Comparison of ENCODE assay signal across 21 mouse cellular contexts in genomic region chr17:84176446-84176845, GRCm38 (mm10). TPM values are rescaled to one million over a fixed set of nuclear protein-coding genes. Genes with fewer than 3 reads are reported as not detected.
DNase-seq lines count a peak whose midpoint lies in the region; ATAC-seq and TF ChIP-seq lines count a peak whose summit lies in the region.
"Had no signal": no experiment of that assay in that cellular context is flagged by ENCODE, and none has a peak within 500 bp of the region (broad histone marks: within the 10 kb centered on the region; RNA-seq: fewer than 3 reads in every experiment).

No protein-coding gene starts in this region.

- no peak for TF ChIP-seq CTCF in thymus, adult 2 months (IDR thresholded peaks at IDR 0.05; ENCODE audit: borderline replicate concordance, control insufficient read depth, extremely low read depth, insufficient read depth, low read length, poor library complexity)

- H3K27me3 ChIP-seq in forebrain, embryonic 11.5 days (ENCODE audit: control insufficient read depth, insufficient read depth, low read length), result no peaks in the 10 kb centered on the region
- H3K27me3 ChIP-seq in forebrain, embryonic 12.5 days, result no peaks in the 10 kb centered on the region
- no peaks in the 10 kb centered on the region for H3K27me3 ChIP-seq in liver, embryonic 11.5 days (replicated peaks; ENCODE audit: control insufficient read depth, insufficient read depth, low read length)
- H3K27me3 ChIP-seq in thymus, adult 2 months (ENCODE audit: control insufficient read depth, insufficient read depth, low read length), result no peaks in the 10 kb centered on the region
- H3K27me3 ChIP-seq: embryonic facial prominence, embryonic 15.5 days; liver, embryonic 15.5 days had no signal

- H3K36me3 ChIP-seq in forebrain, embryonic 11.5 days (ENCODE audit: control insufficient read depth, insufficient read depth, low read length), result no peaks in the 10 kb centered on the region
- H3K36me3 ChIP-seq in forebrain, embryonic 12.5 days (replicated peaks), result no peaks in the 10 kb centered on the region
- H3K36me3 ChIP-seq in liver, embryonic 11.5 days (ENCODE audit: control insufficient read depth, insufficient read depth, low read length), result no peaks in the 10 kb centered on the region
- H3K36me3 ChIP-seq in thymus, adult 2 months (ENCODE audit: control insufficient read depth, insufficient read depth, low read length), result no peaks in the 10 kb centered on the region
- H3K36me3 ChIP-seq: embryonic facial prominence, embryonic 15.5 days; liver, embryonic 15.5 days; neural tube, embryonic 13.5 days had no signal

- H3K4me3 ChIP-seq in forebrain, embryonic 11.5 days (ENCODE audit: low read depth, low read length), result no peak overlapping the region
- H3K4me3 ChIP-seq in forebrain, embryonic 12.5 days (replicated peaks), result no peak overlapping the region
- no peak overlapping the region for H3K4me3 ChIP-seq in liver, embryonic 11.5 days (ENCODE audit: low read depth, low read length)
- H3K4me3 ChIP-seq in thymus, adult 2 months (ENCODE audit: control insufficient read depth, insufficient read depth, low read length), result no peak overlapping the region
- H3K4me3 ChIP-seq: embryonic facial prominence, embryonic 15.5 days; forebrain, embryonic 10.5 days; left cerebral cortex, adult 2 months; liver, embryonic 15.5 days; neural tube, embryonic 13.5 days had no signal

- H3K4me2 ChIP-seq in forebrain, embryonic 11.5 days (ENCODE audit: low read depth, low read length, severe bottlenecking), result no peak overlapping the region
- no peak overlapping the region for H3K4me2 ChIP-seq in forebrain, embryonic 12.5 days
- H3K4me2 ChIP-seq in liver, embryonic 11.5 days, result no peak overlapping the region
- H3K4me2 ChIP-seq: embryonic facial prominence, embryonic 15.5 days; liver, embryonic 15.5 days; midbrain, embryonic 11.5 days; neural tube, embryonic 13.5 days had no signal

- peak; percentile 38 for DNase-seq in forebrain, embryonic 11.5 days (ENCODE audit: low spot score)
- DNase-seq in liver, result peak; percentile 1
- DNase-seq in liver, embryonic 11.5 days (ENCODE audit: low spot score), result no peak
- peak; percentile 4 for DNase-seq in thymus, postnatal 0 days (ENCODE audit: low spot score)
- no peak for DNase-seq in thymus, adult 2 months
- DNase-seq in urinary bladder, postnatal 4 days (ENCODE audit: low spot score in 2 of 2), result peak; percentile 12 to 23
- no peak for DNase-seq in layer of hippocampus, adult 9-10 months (ENCODE audit: low spot score)
- DNase-seq: cerebellum, adult 18-20 months; embryo, embryonic 11 days; heart, adult 18-20 months; layer of hippocampus, adult 9-11 months had no signal

- no peak for ATAC-seq in forebrain, embryonic 11.5 days (replicated peaks; ENCODE audit: low FRiP score)
- ATAC-seq in forebrain, embryonic 12.5 days (ENCODE audit: low FRiP score), result no peak
- no peak for ATAC-seq in liver, embryonic 11.5 days (replicated peaks; ENCODE audit: low FRiP score)
- ATAC-seq: activated CD4-positive, CD25-positive, alpha-beta regulatory T cell, adult 4 months; hindbrain, embryonic 16.5 days; intestine, postnatal 0 days had no signal

- TF ChIP-seq POLR2A in thymus, adult 2 months (IDR thresholded peaks at IDR 0.05; ENCODE audit: control insufficient read depth, extremely low read depth, insufficient read depth, low read length, poor library complexity), result no peak

- no peak overlapping the region for H3K9ac ChIP-seq in forebrain, embryonic 11.5 days (ENCODE audit: low read length)
- no peak overlapping the region for H3K9ac ChIP-seq in forebrain, embryonic 12.5 days
- no peak overlapping the region for H3K9ac ChIP-seq in liver, embryonic 11.5 days (ENCODE audit: low read depth, low read length)
- H3K9ac ChIP-seq: embryonic facial prominence, embryonic 15.5 days; liver, embryonic 15.5 days; neural tube, embryonic 13.5 days had no signal

- H3K9me3 ChIP-seq in forebrain, embryonic 11.5 days (ENCODE audit: control insufficient read depth, low read length), result peaks cover 3% of the 10 kb centered on the region; the same call in 1 of the 2 replicates
- H3K9me3 ChIP-seq in forebrain, embryonic 12.5 days, result peaks cover 4% of the 10 kb centered on the region; the same call in 1 of the 2 replicates
- no peaks in the 10 kb centered on the region for H3K9me3 ChIP-seq in liver, embryonic 11.5 days (ENCODE audit: control insufficient read depth, low read length)
- H3K9me3 ChIP-seq: neural tube, embryonic 13.5 days had no signal

- peaks cover 4% of the 10 kb centered on the region; the same call in 1 of the 2 replicates for H3K4me1 ChIP-seq in forebrain, embryonic 11.5 days (replicated peaks; ENCODE audit: control insufficient read depth, insufficient read depth, low read length)
- H3K4me1 ChIP-seq in forebrain, embryonic 12.5 days, result peaks cover 10% of the 10 kb centered on the region
- H3K4me1 ChIP-seq in liver, embryonic 11.5 days (replicated peaks; ENCODE audit: control insufficient read depth, insufficient read depth, low read length), result peaks cover 25% of the 10 kb centered on the region
- peaks cover 44% of the 10 kb centered on the region for H3K4me1 ChIP-seq in thymus, adult 2 months (replicated peaks; ENCODE audit: control insufficient read depth, insufficient read depth, low read length)

- no peak overlapping the region for H3K27ac ChIP-seq in forebrain, embryonic 11.5 days (ENCODE audit: low read depth, low read length)
- H3K27ac ChIP-seq in forebrain, embryonic 12.5 days, result no peak overlapping the region
- no peak overlapping the region for H3K27ac ChIP-seq in liver, embryonic 11.5 days (ENCODE audit: low read depth, low read length)
- H3K27ac ChIP-seq in thymus, adult 2 months (ENCODE audit: control insufficient read depth, insufficient read depth, low read length), result no peak overlapping the region
- H3K27ac ChIP-seq: embryonic facial prominence, embryonic 15.5 days; forebrain, embryonic 10.5 days; left cerebral cortex, adult 2 months; liver, embryonic 15.5 days; neural tube, embryonic 13.5 days had no signal

- 90% methylated on average over 7 of the region's 7 CpGs for WGBS in forebrain, embryonic 11.5 days
- 88% methylated on average over 7 of the region's 7 CpGs for WGBS in forebrain, embryonic 12.5 days
- 81% methylated on average over 7 of the region's 7 CpGs for WGBS in liver, embryonic 11.5 days
- WGBS in thymus, adult 2 months, result 74% methylated on average over 7 of the region's 7 CpGs

RNA-seq across cellular contexts. Expression of gene Zfp36l2, which starts 11.3 kb away (rescaled TPM):
- polyA plus RNA-seq in forebrain, embryonic 11.5 days (2014; fragmentation: Nextera tagmentation; extraction: Ambion mirVana), result 11.9 and 15.3 TPM in 2 replicates
- polyA plus RNA-seq in forebrain, embryonic 12.5 days (2016; fragmentation: Nextera tagmentation; extraction: Ambion mirVana), result 9.7 and 10.6 TPM in 2 replicates
- 24.7 and 26.7 TPM in 2 replicates for polyA plus RNA-seq in liver, embryonic 11.5 days (2014; fragmentation: Nextera tagmentation; extraction: Ambion mirVana)
- polyA plus RNA-seq in thymus, postnatal 0 days (2015; fragmentation: Nextera tagmentation; extraction: Ambion mirVana), result 28.4 and 35.1 TPM in 2 replicates
- 182 and 287 TPM in 2 replicates for polyA plus RNA-seq in thymus, adult 2 months (2012; rRNA removed)

Comparison
In these comparisons a context has a peak if more than half of its experiments do, and no peak if none do; other contexts are left out.
1. DNase-seq: peak in forebrain, embryonic 11.5 days (single experiment), liver (single experiment), thymus, postnatal 0 days (single experiment) and urinary bladder, postnatal 4 days (2 of 2); none in liver, embryonic 11.5 days (single experiment), thymus, adult 2 months (single experiment) and layer of hippocampus, adult 9-10 months (single experiment).